Mouse (Mus musculus): ENCODE measurements around the gene Tmprss3. TPM values are rescaled to one million over a fixed set of nuclear protein-coding genes. Genes with fewer than 3 reads are reported as not detected.

The Tmprss3 gene
- 0.16 TPM in 1 of 2 replicates, not detected in the other for total RNA-seq (2014; rRNA removed)
- 0.10 and 0.27 TPM in 2 replicates for polyA plus RNA-seq (2015; fragmentation: Nextera tagmentation; extraction: Ambion mirVana)

DNA sequence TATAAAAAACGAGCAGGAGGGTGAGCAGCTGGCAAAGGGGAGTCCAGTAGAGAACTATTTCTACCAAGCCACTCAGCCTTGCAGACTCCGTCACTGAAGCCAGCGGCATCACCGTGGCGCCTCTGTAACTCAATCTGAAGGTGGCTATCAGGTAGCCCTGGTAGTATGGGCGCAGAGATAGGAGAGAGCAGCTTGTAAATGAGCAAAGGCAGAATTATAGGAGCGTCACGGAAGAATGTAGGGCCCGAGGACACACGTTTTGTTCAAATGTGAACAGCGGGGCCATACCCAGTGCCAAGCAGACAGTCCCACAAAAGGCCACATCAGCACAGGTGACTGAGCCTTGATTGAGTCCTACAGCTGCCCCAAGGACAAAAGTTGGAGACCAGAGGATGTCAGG is at the start of gene Tmprss3:
Gene Tmprss3, minus strand, starts transcription at position 101 of the 400 bp plus-strand sequence.
- no peak for TF ChIP-seq CTCF (IDR thresholded peaks at IDR 0.05)
- no peaks in the 10 kb centered on the region for H3K27me3 ChIP-seq (ENCODE audit: insufficient read depth, low read length)
- 89% methylated on average over 11 of the region's 11 CpGs for WGBS
- H3K27ac ChIP-seq (ENCODE audit: low read depth, low read length): no peak within 1 kb of the TSS
- 0 out of 2 replicates have a peak, but pooled peaks cover 4% of the 10 kb centered on the region for H3K4me1 ChIP-seq (ENCODE audit: insufficient read depth, low read length)
- H3K9me3 ChIP-seq (ENCODE audit: low read length): no peaks in the 10 kb centered on the region
- H3K9ac ChIP-seq (replicated peaks; ENCODE audit: low read length, poor library complexity, severe bottlenecking): no peak within 1 kb of the TSS
- no peaks in the 10 kb centered on the region for H3K36me3 ChIP-seq (ENCODE audit: insufficient read depth, low read length)
- H3K4me2 ChIP-seq (ENCODE audit: low read depth, low read length, poor library complexity, severe bottlenecking): no peak within 1 kb of the TSS
- DNase-seq (ENCODE audit: low spot score) (no peak), ATAC-seq (ENCODE audit: low FRiP score) (no peak)
- no peak within 1 kb of the TSS for H3K4me3 ChIP-seq (ENCODE audit: low read depth, low read length)

DNA sequence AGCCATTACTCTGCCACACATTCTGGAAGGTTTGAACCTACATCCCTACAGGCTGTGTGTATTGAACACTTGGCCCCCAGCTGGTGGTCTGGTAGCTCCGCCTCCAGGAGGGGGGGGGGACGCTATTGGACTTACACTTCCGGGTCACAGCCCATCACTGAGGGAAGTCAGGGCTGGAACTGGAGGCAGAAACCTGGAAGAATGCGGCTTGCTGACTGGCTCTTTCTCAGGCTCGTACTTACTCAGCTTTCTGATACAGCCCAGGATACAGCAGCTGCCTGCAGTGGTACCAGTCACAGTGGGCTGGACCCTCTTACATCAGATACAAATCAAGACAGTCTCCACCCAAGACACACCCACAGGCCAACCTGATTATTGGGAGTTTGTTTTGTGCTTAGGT is 48.4 kb upstream of the Tmprss3 start:
- ATAC-seq (ENCODE audit: low FRiP score): no peak
- Histone ChIP-seq H3K27ac (ENCODE audit: low read depth, low read length) (no peak overlapping the region), H3K27me3 (ENCODE audit: insufficient read depth, low read length) (no peaks in the 10 kb centered on the region), H3K9me3 (ENCODE audit: low read length) (no peaks in the 10 kb centered on the region), H3K4me3 (ENCODE audit: low read depth, low read length) (no peak overlapping the region), H3K4me2 (ENCODE audit: low read depth, low read length, poor library complexity, severe bottlenecking) (no peak overlapping the region), H3K9ac (replicated peaks; ENCODE audit: low read length, poor library complexity, severe bottlenecking) (no peak overlapping the region), H3K36me3 (ENCODE audit: insufficient read depth, low read length) (no peaks in the 10 kb centered on the region), H3K4me1 (ENCODE audit: insufficient read depth, low read length) (no peaks in the 10 kb centered on the region)
- no peak for DNase-seq (ENCODE audit: low spot score)
- no peak for TF ChIP-seq CTCF (IDR thresholded peaks at IDR 0.05)
- WGBS: 48% methylated on average over 5 of the region's 5 CpGs

DNA sequence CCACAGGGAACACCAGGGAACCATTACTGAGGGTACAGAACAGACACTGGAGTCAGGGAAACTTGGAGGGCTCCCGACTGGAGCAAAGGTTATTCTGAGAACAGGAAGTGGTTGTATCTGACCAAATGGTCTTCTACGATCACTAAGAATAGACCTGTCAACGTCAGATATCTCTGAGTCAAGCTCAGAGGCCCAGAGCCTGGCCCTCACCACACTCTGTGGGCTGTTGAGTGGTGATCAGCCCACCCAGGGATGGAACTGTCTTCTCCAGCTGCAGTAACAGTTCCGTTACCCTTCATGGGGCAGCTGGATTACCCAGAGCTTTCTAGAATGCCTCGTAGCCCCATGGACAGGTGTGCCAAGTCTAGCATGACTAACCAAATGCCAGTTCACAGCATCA is 46.5 kb upstream of the Tmprss3 start:
- no peaks in the 10 kb centered on the region for H3K4me1 ChIP-seq (ENCODE audit: insufficient read depth, low read length)
- no peaks in the 10 kb centered on the region for H3K9me3 ChIP-seq (ENCODE audit: low read length)
- no peak for DNase-seq (ENCODE audit: low spot score)
- no peaks in the 10 kb centered on the region for H3K36me3 ChIP-seq (ENCODE audit: insufficient read depth, low read length)
- H3K27me3 ChIP-seq (ENCODE audit: insufficient read depth, low read length): no peaks in the 10 kb centered on the region
- no peak overlapping the region for H3K4me2 ChIP-seq (ENCODE audit: low read depth, low read length, poor library complexity, severe bottlenecking)
- H3K4me3 ChIP-seq (ENCODE audit: low read depth, low read length): no peak overlapping the region
- H3K9ac ChIP-seq (replicated peaks; ENCODE audit: low read length, poor library complexity, severe bottlenecking): no peak overlapping the region
- WGBS: 83% methylated on average over 5 of the region's 5 CpGs
- ATAC-seq (ENCODE audit: low FRiP score): no peak
- no peak for TF ChIP-seq CTCF (IDR thresholded peaks at IDR 0.05)
- no peak overlapping the region for H3K27ac ChIP-seq (ENCODE audit: low read depth, low read length)

DNA sequence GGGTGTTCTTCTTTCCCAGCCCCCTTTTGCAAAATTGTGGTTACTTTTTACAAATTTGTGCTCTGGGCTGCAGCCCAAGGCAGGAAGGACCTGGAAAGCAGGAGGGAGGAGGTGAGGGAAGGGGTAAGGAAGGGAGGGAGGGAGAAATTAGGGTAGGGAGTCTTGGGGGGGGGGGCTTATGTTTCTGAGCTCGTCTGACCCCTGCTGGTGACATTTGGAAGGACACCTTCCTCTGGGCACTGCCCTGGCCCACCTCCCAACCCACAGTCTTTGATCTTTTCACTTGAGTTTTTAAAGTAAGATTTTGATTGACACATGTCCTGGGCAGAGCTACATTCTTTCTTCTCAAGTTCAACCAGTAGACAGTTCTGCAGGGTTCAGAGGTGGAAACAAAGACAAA is 44.0 kb upstream of the Tmprss3 start:
- Histone ChIP-seq H3K4me2 (ENCODE audit: low read depth, low read length, poor library complexity, severe bottlenecking) (no peak overlapping the region), H3K36me3 (ENCODE audit: insufficient read depth, low read length) (no peaks in the 10 kb centered on the region), H3K4me1 (ENCODE audit: insufficient read depth, low read length) (no peaks in the 10 kb centered on the region), H3K9me3 (ENCODE audit: low read length) (no peaks in the 10 kb centered on the region), H3K27ac (ENCODE audit: low read depth, low read length) (no peak overlapping the region), H3K27me3 (ENCODE audit: insufficient read depth, low read length) (no peaks in the 10 kb centered on the region), H3K4me3 (ENCODE audit: low read depth, low read length) (no peak overlapping the region), H3K9ac (replicated peaks; ENCODE audit: low read length, poor library complexity, severe bottlenecking) (no peak overlapping the region)
- WGBS: 0% methylated on average over 1 of the region's 1 CpGs
- peak; percentile 39; the same call in 1 of the 2 replicates for TF ChIP-seq CTCF (IDR thresholded peaks at IDR 0.05)
- DNase-seq (ENCODE audit: low spot score) (no peak), ATAC-seq (ENCODE audit: low FRiP score) (no peak)

DNA sequence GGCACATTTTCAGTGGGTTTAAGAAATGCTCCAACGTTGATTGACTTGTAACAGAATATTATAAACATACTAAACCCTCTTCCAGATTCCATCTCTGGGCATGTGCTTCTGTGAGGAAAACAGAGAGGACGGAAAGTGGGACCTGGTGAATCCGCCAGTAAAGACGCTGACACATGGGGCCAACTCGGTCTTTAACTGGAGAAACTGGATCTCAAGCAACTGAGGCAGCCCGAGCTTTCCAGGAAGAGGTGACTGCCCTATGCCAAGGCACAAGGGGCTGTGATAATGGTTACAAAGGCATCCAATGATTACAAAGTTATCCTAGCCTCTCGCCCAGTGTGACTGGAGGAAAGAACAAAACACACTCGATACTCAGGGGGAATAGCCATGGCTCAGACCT is 42.4 kb upstream of the Tmprss3 start:
- Histone ChIP-seq H3K4me1 (ENCODE audit: insufficient read depth, low read length) (no peaks in the 10 kb centered on the region), H3K36me3 (ENCODE audit: insufficient read depth, low read length) (no peaks in the 10 kb centered on the region), H3K27ac (ENCODE audit: low read depth, low read length) (no peak overlapping the region), H3K9ac (replicated peaks; ENCODE audit: low read length, poor library complexity, severe bottlenecking) (no peak overlapping the region), H3K9me3 (ENCODE audit: low read length) (no peaks in the 10 kb centered on the region), H3K27me3 (ENCODE audit: insufficient read depth, low read length) (no peaks in the 10 kb centered on the region), H3K4me3 (ENCODE audit: low read depth, low read length) (no peak overlapping the region), H3K4me2 (ENCODE audit: low read depth, low read length, poor library complexity, severe bottlenecking) (no peak overlapping the region)
- DNase-seq (ENCODE audit: low spot score) (no peak), ATAC-seq (ENCODE audit: low FRiP score) (no peak)
- TF ChIP-seq CTCF (IDR thresholded peaks at IDR 0.05): no peak
- WGBS: 88% methylated on average over 8 of the region's 8 CpGs

DNA sequence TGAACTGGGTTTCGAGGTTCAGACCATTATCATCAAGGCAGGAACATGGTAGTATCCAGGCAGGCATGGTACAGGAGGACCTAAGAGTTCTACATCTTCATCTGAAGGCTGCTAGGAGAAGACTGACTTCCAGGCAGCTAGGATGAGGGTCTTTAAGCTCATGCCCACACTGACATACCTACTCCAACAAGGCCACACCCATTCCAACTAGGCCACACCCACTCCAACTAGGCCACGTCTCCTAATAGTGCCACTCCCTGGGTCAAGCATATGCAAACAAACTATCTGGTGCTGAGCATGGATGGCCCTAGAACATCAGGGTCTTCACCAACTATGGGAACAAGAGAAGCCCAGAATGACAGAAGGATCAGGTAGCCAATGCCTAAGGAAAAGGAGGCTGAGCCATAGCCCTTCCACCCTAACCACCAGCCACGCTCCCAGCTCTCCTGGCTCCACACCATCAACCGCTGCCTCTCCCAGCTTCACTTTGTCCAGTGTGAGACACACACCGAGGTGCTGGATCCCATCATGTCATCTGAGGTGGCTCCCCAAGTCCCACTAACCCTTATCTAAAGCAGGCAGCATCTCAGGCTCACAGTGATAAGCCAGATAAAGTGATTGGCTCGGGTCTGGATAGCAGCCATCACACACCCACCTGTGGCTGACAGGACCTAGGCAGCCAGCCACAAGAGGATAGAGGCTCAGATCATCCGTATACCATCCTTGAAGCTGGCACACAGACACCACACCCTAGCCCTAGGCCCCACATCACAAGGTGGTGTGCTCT is 39.6 kb upstream of the Tmprss3 start:
- 85% methylated on average over 7 of the region's 7 CpGs for WGBS
- H3K9ac ChIP-seq (replicated peaks; ENCODE audit: low read length, poor library complexity, severe bottlenecking): no peak overlapping the region
- H3K9me3 ChIP-seq (ENCODE audit: low read length): no peaks in the 10 kb centered on the region
- no peaks in the 10 kb centered on the region for H3K36me3 ChIP-seq (ENCODE audit: insufficient read depth, low read length)
- no peak for ATAC-seq (ENCODE audit: low FRiP score)
- DNase-seq (ENCODE audit: low spot score): no peak
- no peaks in the 10 kb centered on the region for H3K27me3 ChIP-seq (ENCODE audit: insufficient read depth, low read length)
- no peaks in the 10 kb centered on the region for H3K4me1 ChIP-seq (ENCODE audit: insufficient read depth, low read length)
- H3K4me2 ChIP-seq (ENCODE audit: low read depth, low read length, poor library complexity, severe bottlenecking): no peak overlapping the region
- no peak for TF ChIP-seq CTCF (IDR thresholded peaks at IDR 0.05)
- H3K27ac ChIP-seq (ENCODE audit: low read depth, low read length): no peak overlapping the region
- no peak overlapping the region for H3K4me3 ChIP-seq (ENCODE audit: low read depth, low read length)
